Mouse (Mus musculus) intestine, embryonic 14.5 days (tissue): ENCODE data around the gene Ugt1a10. TPM values are rescaled to one million over a fixed set of nuclear protein-coding genes. Genes with fewer than 3 reads are reported as not detected.
A peak's percentile ranks its signal among the peaks of the same experiment; 100 is the strongest.
"Not testable (repeated sequence)": the region's sequence is repeated elsewhere in the genome, so short reads cannot be mapped to it uniquely, and the experiment has no call there.

Experiments
- ATAC-seq: fragments of 200-750 bp; cut with Nextera tagmentation; replicated peaks from 2 replicates; pipeline ENCODE4 v1.8.0; 2017; ENCODE audit warnings: low read depth, moderate number of reproducible peaks, moderate TSS enrichment, moderate library complexity; ENCODE audit not compliant: low FRiP score, low TSS enrichment
- DNase-seq: peaks from one replicate; pipeline ENCODE4 v3.0.0-alpha.2; 2018; ENCODE audit warnings: low spot score
- H3K27ac ChIP-seq: fragments of 300-500 bp; sonication (generic); 2 replicates; pipeline ENCODE4 v1.5.1; 2014; ENCODE audit warnings: low read depth, mild to moderate bottlenecking, control low read depth
- H3K27me3 ChIP-seq: fragments of 300-500 bp; sonication (generic); replicated peaks from 2 replicates; pipeline ENCODE4 v1.6.1; 2014; ENCODE audit warnings: low read length, control low read depth; ENCODE audit not compliant: control insufficient read depth, insufficient read depth
- H3K36me3 ChIP-seq: fragments of 300-500 bp; sonication (generic); 2 replicates; pipeline ENCODE4 v1.6.1; 2014; ENCODE audit warnings: low read length, control low read depth; ENCODE audit not compliant: control insufficient read depth, insufficient read depth
- H3K4me1 ChIP-seq: fragments of 300-500 bp; sonication (generic); replicated peaks from 2 replicates; pipeline ENCODE4 v1.6.1; 2014; ENCODE audit warnings: low read length, control low read depth, mixed read lengths; ENCODE audit not compliant: control insufficient read depth, insufficient read depth
- H3K4me2 ChIP-seq: fragments of 300-500 bp; sonication (generic); 2 replicates; pipeline ENCODE4 v1.6.1; 2014; ENCODE audit warnings: low read length
- H3K4me3 ChIP-seq: fragments of 300-500 bp; sonication (generic); 2 replicates; pipeline ENCODE4 v1.5.1; 2014; ENCODE audit warnings: low read depth, low read length, control low read depth, mixed read lengths
- H3K9ac ChIP-seq: fragments of 300-500 bp; sonication (generic); 2 replicates; pipeline ENCODE4 v1.6.1; 2014; ENCODE audit warnings: mild to moderate bottlenecking, low read length
- H3K9me3 ChIP-seq: fragments of 300-500 bp; sonication (generic); 2 replicates; pipeline ENCODE4 v1.6.1; 2016; ENCODE audit warnings: low read length, control low read depth; ENCODE audit not compliant: control insufficient read depth
- WGBS: fragments of 180-500 bp; shearing (Covaris S2); extraction: QIAGEN DNeasy Blood & Tissue Kit; methylation state at CpG from one replicate; pipeline ENCODE4 v1.1.7; 2014; 5-methylcytosine and 5-hydroxymethylcytosine counted together
- polyA plus RNA-seq: library from polyadenylated mRNA; unstranded; fragments of >200 nt; fragmentation: Nextera tagmentation; extraction: Ambion mirVana; gene quantifications from 2 replicates; pipeline ENCODE4 v1.2.1, GENCODE M21; 2014

Gene Ugt1a10
- polyA plus RNA-seq, 1 experiment from 2014 or later, result not detected

GRCm38 (mm10) chr1:88225301-88225700 lies 170.1 kb downstream of the Ugt1a10 start:
- peaks cover 50% of the 10 kb centered on the region for H3K9me3 ChIP-seq
- H3K27me3 ChIP-seq, H3K27ac ChIP-seq, DNase-seq, H3K4me2 ChIP-seq, H3K9ac ChIP-seq, H3K4me3 ChIP-seq, H3K4me1 ChIP-seq, H3K36me3 ChIP-seq, ATAC-seq: not testable (repeated sequence)
- WGBS, result 40% methylated on average over 2 of the region's 2 CpGs

- H3K4me2 ChIP-seq, result no peak overlapping the region
- H3K9ac ChIP-seq, result no peak overlapping the region
- no peaks in the 10 kb centered on the region for H3K36me3 ChIP-seq
- no peak overlapping the region for H3K4me3 ChIP-seq
- DNase-seq (peak; percentile 46), ATAC-seq (no peak)
- no peak overlapping the region for H3K27ac ChIP-seq
- H3K27me3 ChIP-seq, result no peaks in the 10 kb centered on the region
- no peaks in the 10 kb centered on the region for H3K4me1 ChIP-seq
- H3K9me3 ChIP-seq, result peaks cover 55% of the 10 kb centered on the region
Observed at GRCm38 (mm10) chr1:88225741-88226140, 170.6 kb downstream of the Ugt1a10 start.

- H3K4me3 ChIP-seq, result no peak within 1 kb of the TSS
- no peak within 1 kb of the TSS for H3K27ac ChIP-seq
- H3K27me3 ChIP-seq, result no peaks in the 10 kb centered on the region
- peaks cover 65% of the 10 kb centered on the region for H3K9me3 ChIP-seq
- DNase-seq (peak; percentile 52), ATAC-seq (no peak)
- H3K4me2 ChIP-seq, result no peak within 1 kb of the TSS
- H3K9ac ChIP-seq, result no peak within 1 kb of the TSS
- 51% methylated on average over 5 of the region's 5 CpGs for WGBS
- no peaks in the 10 kb centered on the region for H3K4me1 ChIP-seq
- no peaks in the 10 kb centered on the region for H3K36me3 ChIP-seq
Observed at GRCm38 (mm10) chr1:88226670-88227379, 171.6 kb downstream of the Ugt1a10 start, which contains the start of gene Mroh2a. Gene Mroh2a, plus strand, starts transcription at chr1:88226986.

DNA sequence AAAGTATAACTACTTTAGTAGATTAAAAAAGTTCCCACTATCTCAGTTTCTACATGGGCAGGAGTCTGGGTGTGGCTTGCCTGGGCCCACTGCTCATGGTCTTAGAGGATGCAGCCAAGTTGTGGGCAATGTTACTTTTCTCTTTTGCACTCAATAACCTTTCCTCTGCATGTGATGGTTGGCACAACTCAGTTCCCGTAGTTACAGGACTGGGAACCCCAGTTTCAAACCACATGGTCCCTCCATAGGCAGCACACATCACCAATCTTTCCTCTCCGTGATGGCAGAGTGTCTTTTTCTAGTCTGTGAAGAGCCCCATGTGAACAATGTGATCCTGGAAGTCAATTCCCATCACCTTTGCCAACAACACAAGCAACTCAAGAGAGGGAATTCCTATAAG lies 172.3 kb downstream of the Ugt1a10 start:
- no peak overlapping the region for H3K4me3 ChIP-seq
- H3K27me3 ChIP-seq, result no peaks in the 10 kb centered on the region
- no peak for DNase-seq
- peaks cover 68% of the 10 kb centered on the region for H3K9me3 ChIP-seq
- no peak overlapping the region for H3K9ac ChIP-seq
- no peak overlapping the region for H3K4me2 ChIP-seq
- WGBS, result 56% methylated on average over 2 of the region's 2 CpGs
- H3K4me1 ChIP-seq, result no peaks in the 10 kb centered on the region
- H3K36me3 ChIP-seq, result no peaks in the 10 kb centered on the region
- no peak overlapping the region for H3K27ac ChIP-seq
- ATAC-seq, result no peak

DNA sequence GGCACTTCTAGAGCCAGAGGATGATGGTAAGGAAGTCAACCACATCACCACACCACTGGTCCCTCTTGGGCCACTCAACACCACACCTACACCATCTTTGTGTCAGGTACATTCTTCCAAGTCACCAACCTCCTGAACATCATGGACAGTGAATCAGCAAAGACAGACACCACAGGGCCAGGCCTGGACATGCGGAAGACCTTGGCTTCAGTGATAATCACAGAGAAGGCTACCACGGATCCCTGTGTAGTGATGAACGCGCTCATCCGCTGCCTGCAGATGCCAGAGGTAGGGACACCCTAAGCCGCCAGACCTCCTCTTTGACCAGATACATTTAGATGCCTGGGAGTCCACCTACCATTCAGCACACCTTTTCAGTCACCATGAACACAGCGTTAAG lies 172.9 kb downstream of the Ugt1a10 start:
- ATAC-seq, result no peak
- WGBS, result 72% methylated on average over 7 of the region's 7 CpGs
- no peaks in the 10 kb centered on the region for H3K36me3 ChIP-seq
- no peak for DNase-seq
- no peaks in the 10 kb centered on the region for H3K27me3 ChIP-seq
- no peak overlapping the region for H3K4me3 ChIP-seq
- H3K9ac ChIP-seq, result no peak overlapping the region
- H3K27ac ChIP-seq, result no peak overlapping the region
- no peak overlapping the region for H3K4me2 ChIP-seq
- peaks cover 71% of the 10 kb centered on the region for H3K9me3 ChIP-seq
- H3K4me1 ChIP-seq, result no peaks in the 10 kb centered on the region

GRCm38 (mm10) chr1:88229566-88229965 lies 174.4 kb downstream of the Ugt1a10 start:
- no peak for ATAC-seq
- 83% methylated on average over 3 of the region's 3 CpGs for WGBS
- H3K9ac ChIP-seq, result no peak overlapping the region
- H3K4me1 ChIP-seq, result no peaks in the 10 kb centered on the region
- H3K4me3 ChIP-seq, result no peak overlapping the region
- H3K9me3 ChIP-seq, result peaks cover 84% of the 10 kb centered on the region
- H3K27me3 ChIP-seq, result no peaks in the 10 kb centered on the region
- no peak overlapping the region for H3K27ac ChIP-seq
- no peak for DNase-seq
- H3K36me3 ChIP-seq, result no peaks in the 10 kb centered on the region
- H3K4me2 ChIP-seq, result no peak overlapping the region

DNA sequence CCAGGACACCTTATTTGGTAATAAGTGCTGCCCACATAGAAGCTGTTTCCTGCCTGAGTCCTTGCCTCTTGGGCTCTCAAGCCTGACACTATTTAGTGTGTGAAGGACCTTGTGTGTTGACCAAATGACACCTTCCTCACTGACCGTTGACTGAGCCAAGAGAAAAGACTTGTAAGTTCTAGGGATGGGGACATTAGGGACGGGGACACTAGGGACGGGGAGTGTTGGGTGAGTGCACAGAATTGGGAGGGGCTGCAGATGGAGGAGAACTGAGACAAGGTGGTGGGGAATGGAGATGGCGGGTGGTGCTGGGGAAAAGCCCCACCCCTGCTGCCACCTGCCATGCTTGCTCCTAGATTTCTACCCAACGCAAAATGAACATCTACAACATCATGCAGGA lies 174.8 kb downstream of the Ugt1a10 start:
- H3K36me3 ChIP-seq, result no peaks in the 10 kb centered on the region
- ATAC-seq (no peak), DNase-seq (no peak)
- H3K9me3 ChIP-seq, result peaks cover 89% of the 10 kb centered on the region
- H3K4me2 ChIP-seq, result no peak overlapping the region
- H3K27ac ChIP-seq, result no peak overlapping the region
- no peaks in the 10 kb centered on the region for H3K4me1 ChIP-seq
- H3K4me3 ChIP-seq, result no peak overlapping the region
- no peaks in the 10 kb centered on the region for H3K27me3 ChIP-seq
- 83% methylated on average over 5 of the region's 5 CpGs for WGBS
- no peak overlapping the region for H3K9ac ChIP-seq

GRCm38 (mm10) chr1:88230421-88230820 lies 175.2 kb downstream of the Ugt1a10 start:
- DNase-seq (no peak), ATAC-seq (no peak)
- Histone ChIP-seq H3K36me3 (no peaks in the 10 kb centered on the region), H3K27me3 (no peaks in the 10 kb centered on the region), H3K9ac (no peak overlapping the region), H3K4me3 (no peak overlapping the region), H3K4me2 (no peak overlapping the region), H3K9me3 (peaks cover 91% of the 10 kb centered on the region), H3K27ac (no peak overlapping the region), H3K4me1 (no peaks in the 10 kb centered on the region)
- 72% methylated on average over 7 of the region's 7 CpGs for WGBS
